Mouse (Mus musculus): ENCODE measurements around the gene Dna2.

GRCm38 (mm10) chr10:62911120-62911519, 35.7 kb upstream of the Dna2 start:
- no peak for TF ChIP-seq CTCF (IDR thresholded peaks at IDR 0.05; ENCODE audit: low read depth, low read length)
- no peak for TF ChIP-seq EP300 (IDR thresholded peaks at IDR 0.05; ENCODE audit: insufficient read depth, low read depth, low read length)
